ENCODE assay signal across 8 mouse cellular contexts in the genomic region with DNA sequence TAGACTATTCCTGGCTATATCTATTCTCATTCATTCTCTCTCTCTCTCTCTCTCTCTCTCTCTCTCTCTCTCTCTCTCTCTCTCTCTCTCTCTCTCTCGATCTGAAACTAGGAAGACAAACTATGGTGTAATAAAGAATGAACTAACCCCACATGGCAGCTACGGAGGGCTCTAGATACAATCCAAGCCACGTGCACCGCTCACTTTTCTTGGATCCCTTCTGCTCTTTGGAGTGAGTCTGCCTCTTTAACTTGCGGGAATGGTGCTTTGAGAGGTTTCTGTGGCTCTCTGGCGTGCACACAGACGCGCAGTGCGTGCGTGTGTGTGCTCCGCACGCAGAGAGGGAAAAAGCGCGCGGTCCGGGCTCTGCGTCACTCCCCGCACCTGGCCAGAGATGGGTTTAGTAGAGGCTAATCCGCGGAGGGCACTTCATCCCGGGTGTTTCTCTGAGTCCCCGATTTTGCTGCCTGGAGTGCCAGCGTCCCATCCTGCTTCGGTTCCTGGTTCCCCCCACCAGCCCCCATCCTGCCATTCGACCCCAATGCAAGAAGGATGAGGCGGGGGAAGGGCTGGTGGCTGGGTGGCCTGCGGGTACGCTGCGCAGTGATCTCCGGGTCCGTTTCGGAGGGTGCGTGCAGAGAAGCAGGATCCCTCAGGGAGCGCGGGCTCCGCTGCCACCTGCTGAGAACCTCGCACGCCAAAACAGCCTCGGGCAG. TPM values are rescaled to one million over a fixed set of nuclear protein-coding genes. Genes with fewer than 3 reads are reported as not detected.
DNase-seq lines count a peak whose midpoint lies in the region; ATAC-seq and TF ChIP-seq lines count a peak whose summit lies in the region.

No protein-coding gene starts in this region.

- peak overlapping the region; percentile 77 for H3K4me3 ChIP-seq in heart, embryonic 12.5 days
- peak overlapping the region; percentile 70 for H3K4me3 ChIP-seq in forebrain, embryonic 12.5 days (replicated peaks)
- H3K4me3 ChIP-seq in layer of hippocampus, adult 2 months = peak overlapping the region; percentile 91
- peak overlapping the region; percentile 72 for H3K4me3 ChIP-seq in liver, postnatal 0 days (ENCODE audit: low read depth, low read length)

- H3K9ac ChIP-seq in heart, embryonic 12.5 days = peak overlapping the region; percentile 83
- peak overlapping the region; percentile 70 for H3K9ac ChIP-seq in forebrain, embryonic 12.5 days
- peak overlapping the region; percentile 74 for H3K9ac ChIP-seq in liver, postnatal 0 days (replicated peaks)

- TF ChIP-seq CTCF in layer of hippocampus, adult 2 months (conservative IDR thresholded peaks at IDR 0.05) = no peak
- no peak for TF ChIP-seq CTCF in liver, postnatal 0 days (IDR thresholded peaks at IDR 0.05; ENCODE audit: low read depth)

- no peak for DNase-seq in heart, adult 8-10 months (ENCODE audit: low spot score)
- DNase-seq in MN1 (ENCODE audit: low spot score) = peak; percentile 27
- DNase-seq in layer of hippocampus, adult 2 months (ENCODE audit: low spot score in 2 of 2) = peak; percentile 42 to 50
- DNase-seq in liver, postnatal 0 days = no peak
- peak; percentile 62 to 64 for DNase-seq in right cerebral cortex, adult 2 months (ENCODE audit: low spot score in 2 of 2)
- no peak for DNase-seq in spleen, postnatal 14 days (ENCODE audit: low spot score in 2 of 2)

- H3K27me3 ChIP-seq in heart, embryonic 12.5 days (replicated peaks) = 0 out of 2 replicates have a peak, but pooled peaks cover 4% of the 10 kb centered on the region
- H3K27me3 ChIP-seq in forebrain, embryonic 12.5 days = peaks cover 46% of the 10 kb centered on the region
- peaks cover 14% of the 10 kb centered on the region; the same call in 1 of the 2 replicates for H3K27me3 ChIP-seq in liver, postnatal 0 days (ENCODE audit: insufficient read depth, low read length)

- peak overlapping the region; percentile 99 for H3K4me2 ChIP-seq in heart, embryonic 12.5 days
- peak overlapping the region; percentile 99 for H3K4me2 ChIP-seq in forebrain, embryonic 12.5 days
- peak overlapping the region; percentile 98 for H3K4me2 ChIP-seq in liver, postnatal 0 days (ENCODE audit: low read depth, low read length)

- H3K27ac ChIP-seq in heart, embryonic 12.5 days (ENCODE audit: poor library complexity, severe bottlenecking) = no peak overlapping the region
- no peak overlapping the region for H3K27ac ChIP-seq in forebrain, embryonic 12.5 days
- H3K27ac ChIP-seq in layer of hippocampus, adult 2 months = peak overlapping the region; percentile 92
- peak overlapping the region; percentile 26 for H3K27ac ChIP-seq in liver, postnatal 0 days (ENCODE audit: low read depth)

- peak; percentile 5; the same call in 1 of the 2 replicates for ATAC-seq in heart, embryonic 12.5 days (ENCODE audit: insufficient number of reproducible peaks, low FRiP score)
- ATAC-seq in forebrain, embryonic 12.5 days (ENCODE audit: low FRiP score) = peak; percentile 62
- peak; percentile 28 for ATAC-seq in liver, postnatal 0 days

- no peak for TF ChIP-seq EP300 in liver, postnatal 0 days (IDR thresholded peaks at IDR 0.05; ENCODE audit: low read depth)

- H3K9me3 ChIP-seq in heart, embryonic 12.5 days (replicated peaks) = no peaks in the 10 kb centered on the region
- H3K9me3 ChIP-seq in forebrain, embryonic 12.5 days = no peaks in the 10 kb centered on the region
- H3K9me3 ChIP-seq in liver, postnatal 0 days (ENCODE audit: low read length) = no peaks in the 10 kb centered on the region

- under 1% methylated on average over 39 of the region's 39 CpGs for WGBS in heart, embryonic 12.5 days
- WGBS in forebrain, embryonic 12.5 days = under 1% methylated on average over 38 of the region's 39 CpGs
- 1% methylated on average over 39 of the region's 39 CpGs for WGBS in liver, postnatal 0 days (ENCODE audit: insufficient replicate concordance)

- no peaks in the 10 kb centered on the region for H3K36me3 ChIP-seq in heart, embryonic 12.5 days
- no peaks in the 10 kb centered on the region for H3K36me3 ChIP-seq in forebrain, embryonic 12.5 days (replicated peaks)
- no peaks in the 10 kb centered on the region for H3K36me3 ChIP-seq in liver, postnatal 0 days (replicated peaks; ENCODE audit: insufficient read depth, low read length)

- peaks cover 51% of the 10 kb centered on the region for H3K4me1 ChIP-seq in heart, embryonic 12.5 days (replicated peaks)
- peaks cover 13% of the 10 kb centered on the region for H3K4me1 ChIP-seq in forebrain, embryonic 12.5 days
- peaks cover 33% of the 10 kb centered on the region for H3K4me1 ChIP-seq in liver, postnatal 0 days (ENCODE audit: insufficient read depth)

RNA-seq across cellular contexts. Expression of gene Tbc1d1, which starts 3.1 kb away (rescaled TPM):
- 36.4 and 38.3 TPM in 2 replicates for polyA plus RNA-seq in heart, embryonic 12.5 days (2016; fragmentation: Nextera tagmentation; extraction: Ambion mirVana)
- 10 to 100 TPM; 11.1 to 15.7 (median 13.5) TPM for total RNA-seq in heart, adult 8-10 months (2022)
- polyA plus RNA-seq in forebrain, embryonic 12.5 days (2016; fragmentation: Nextera tagmentation; extraction: Ambion mirVana) = 25.3 and 26.4 TPM in 2 replicates
- total RNA-seq in layer of hippocampus, adult 2 months (2021) = 10 to 100 TPM; 26.6 to 33.2 TPM
- 3.6 and 5.0 TPM in 2 replicates for polyA plus RNA-seq in liver, postnatal 0 days (2015; fragmentation: Nextera tagmentation; extraction: Ambion mirVana)

Comparison
In these comparisons a context has a peak if more than half of its experiments do, and no peak if none do; other contexts are left out.
1. ATAC-seq: peak in every context shown above with its lines; median percentile 62 in forebrain, embryonic 12.5 days; 28 in liver, postnatal 0 days; 5 in heart, embryonic 12.5 days.
2. H3K27ac ChIP-seq: peak in layer of hippocampus, adult 2 months (single experiment) and liver, postnatal 0 days (single experiment); none in heart, embryonic 12.5 days (single experiment) and forebrain, embryonic 12.5 days (single experiment).
3. DNase-seq: peak in MN1 (single experiment), layer of hippocampus, adult 2 months (2 of 2) and right cerebral cortex, adult 2 months (2 of 2); none in heart, adult 8-10 months (single experiment), liver, postnatal 0 days (single experiment) and spleen, postnatal 14 days (0 of 2).
4. Peak in every context shown above with its lines, with median percentiles within 50 percentile points of each other: H3K4me2 ChIP-seq, H3K4me3 ChIP-seq and H3K9ac ChIP-seq.